Comparison of ENCODE assay signal across 8 mouse cellular contexts in the genomic region with DNA sequence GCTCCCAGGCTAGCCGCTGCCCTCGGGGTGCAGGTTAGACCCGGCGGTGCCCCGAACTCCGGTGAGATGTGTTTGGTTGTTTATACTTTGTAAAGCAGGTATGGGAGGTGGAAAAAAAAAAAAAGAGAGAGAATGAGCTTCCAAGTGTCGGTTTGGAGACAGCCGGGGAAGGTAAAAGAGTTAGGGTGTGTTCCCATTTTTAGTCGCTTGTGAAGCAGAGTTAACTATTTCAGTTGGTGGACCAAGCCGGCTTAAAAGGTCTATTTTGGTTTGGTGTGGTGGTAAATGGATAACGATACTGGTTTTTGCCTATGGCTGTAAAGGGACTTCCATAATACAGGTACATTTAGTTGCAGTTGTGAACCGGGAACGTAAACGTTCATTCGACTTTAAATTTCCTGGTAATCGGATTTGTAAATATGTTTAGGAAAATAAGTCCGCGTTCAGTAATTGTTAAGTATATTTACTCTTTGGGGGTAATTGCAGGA. TPM values are rescaled to one million over a fixed set of nuclear protein-coding genes. Genes with fewer than 3 reads are reported as not detected.
DNase-seq lines count a peak whose midpoint lies in the region; ATAC-seq lines count a peak whose summit lies in the region.

No protein-coding gene starts in this region.

- H3K27me3 ChIP-seq in lung, embryonic 15.5 days: no peaks in the 10 kb centered on the region
- H3K27me3 ChIP-seq in embryonic facial prominence, embryonic 11.5 days (ENCODE audit: control insufficient read depth, insufficient read depth, low read length): no peaks in the 10 kb centered on the region
- no peaks in the 10 kb centered on the region for H3K27me3 ChIP-seq in intestine, embryonic 16.5 days (replicated peaks; ENCODE audit: control insufficient read depth, insufficient read depth, low read length)
- H3K27me3 ChIP-seq in neural tube, embryonic 13.5 days: no peaks in the 10 kb centered on the region

- peaks cover 38% of the 10 kb centered on the region for H3K4me1 ChIP-seq in lung, embryonic 15.5 days
- no peaks in the 10 kb centered on the region for H3K4me1 ChIP-seq in embryonic facial prominence, embryonic 11.5 days (ENCODE audit: control insufficient read depth, insufficient read depth, low read length)
- H3K4me1 ChIP-seq in intestine, embryonic 16.5 days (ENCODE audit: control insufficient read depth, insufficient read depth, low read length): peaks cover 23% of the 10 kb centered on the region
- peaks cover 36% of the 10 kb centered on the region for H3K4me1 ChIP-seq in neural tube, embryonic 13.5 days (replicated peaks)

- H3K9ac ChIP-seq in lung, embryonic 15.5 days: peak overlapping the region; percentile 98
- H3K9ac ChIP-seq in embryonic facial prominence, embryonic 11.5 days (replicated peaks; ENCODE audit: low read length): peak overlapping the region; percentile 100
- peak overlapping the region; percentile 100 for H3K9ac ChIP-seq in intestine, embryonic 16.5 days (ENCODE audit: low read depth, low read length)
- peak overlapping the region; percentile 100 for H3K9ac ChIP-seq in neural tube, embryonic 13.5 days

- WGBS in lung, embryonic 15.5 days: under 1% methylated on average over 18 of the region's 18 CpGs
- WGBS in embryonic facial prominence, embryonic 11.5 days: under 1% methylated on average over 18 of the region's 18 CpGs
- under 1% methylated on average over 18 of the region's 18 CpGs for WGBS in intestine, embryonic 16.5 days
- under 1% methylated on average over 18 of the region's 18 CpGs for WGBS in neural tube, embryonic 13.5 days

- peak overlapping the region; percentile 90 for H3K4me3 ChIP-seq in lung, embryonic 15.5 days
- H3K4me3 ChIP-seq in embryonic facial prominence, embryonic 11.5 days (ENCODE audit: low read depth, low read length): peak overlapping the region; percentile 97
- peak overlapping the region; percentile 91 for H3K4me3 ChIP-seq in intestine, embryonic 16.5 days (ENCODE audit: low read length)
- H3K4me3 ChIP-seq in neural tube, embryonic 13.5 days: peak overlapping the region; percentile 88

- peak overlapping the region; percentile 70 for H3K4me2 ChIP-seq in lung, embryonic 15.5 days
- H3K4me2 ChIP-seq in embryonic facial prominence, embryonic 11.5 days (ENCODE audit: low read depth, low read length): peak overlapping the region; percentile 44
- peak overlapping the region; percentile 63 for H3K4me2 ChIP-seq in intestine, embryonic 16.5 days (ENCODE audit: low read depth, low read length)
- peak overlapping the region; percentile 69 for H3K4me2 ChIP-seq in neural tube, embryonic 13.5 days

- H3K36me3 ChIP-seq in lung, embryonic 15.5 days: no peaks in the 10 kb centered on the region
- no peaks in the 10 kb centered on the region for H3K36me3 ChIP-seq in embryonic facial prominence, embryonic 11.5 days (replicated peaks; ENCODE audit: control insufficient read depth, insufficient read depth, low read depth, low read length)
- no peaks in the 10 kb centered on the region for H3K36me3 ChIP-seq in intestine, embryonic 16.5 days (ENCODE audit: control insufficient read depth, insufficient read depth, low read length)
- H3K36me3 ChIP-seq in neural tube, embryonic 13.5 days: no peaks in the 10 kb centered on the region

- intact Hi-C loops in left cerebral cortex, postnatal 4 days (cut with DNase I): no loop called here

- no peak for DNase-seq in lung, postnatal 4 days
- DNase-seq in embryonic facial prominence, embryonic 11.5 days (ENCODE audit: low spot score): no peak
- DNase-seq in thymus, postnatal 10 days (ENCODE audit: low spot score in 2 of 2): no peak
- no peak for DNase-seq in left cerebral cortex, postnatal 4 days
- DNase-seq in right cerebral cortex, postnatal 25 days: no peak

- no peaks in the 10 kb centered on the region for H3K9me3 ChIP-seq in lung, embryonic 15.5 days
- no peaks in the 10 kb centered on the region for H3K9me3 ChIP-seq in embryonic facial prominence, embryonic 11.5 days (replicated peaks; ENCODE audit: control insufficient read depth, low read length)
- H3K9me3 ChIP-seq in intestine, embryonic 16.5 days (ENCODE audit: control insufficient read depth, low read length): peaks cover 3% of the 10 kb centered on the region; the same call in 1 of the 2 replicates
- no peaks in the 10 kb centered on the region for H3K9me3 ChIP-seq in neural tube, embryonic 13.5 days

- ATAC-seq in lung, embryonic 15.5 days (ENCODE audit: borderline replicate concordance, extremely low read depth, low FRiP score, low TSS enrichment): no peak
- no peak for ATAC-seq in embryonic facial prominence, embryonic 11.5 days (replicated peaks; ENCODE audit: insufficient number of reproducible peaks, low FRiP score, low TSS enrichment, low read depth)
- no peak for ATAC-seq in intestine, embryonic 16.5 days
- no peak for ATAC-seq in neural tube, embryonic 13.5 days (ENCODE audit: low read depth)

- H3K27ac ChIP-seq in lung, embryonic 15.5 days: peak overlapping the region; percentile 99
- peak overlapping the region; percentile 100 for H3K27ac ChIP-seq in embryonic facial prominence, embryonic 11.5 days (replicated peaks; ENCODE audit: low read depth, low read length)
- peak overlapping the region; percentile 99 for H3K27ac ChIP-seq in intestine, embryonic 16.5 days (ENCODE audit: low read length)
- peak overlapping the region; percentile 100 for H3K27ac ChIP-seq in neural tube, embryonic 13.5 days (replicated peaks)

RNA-seq across cellular contexts. Expression of a gene that starts 1.4 kb away (rescaled TPM):
- polyA plus RNA-seq in lung, embryonic 15.5 days (2015; fragmentation: Nextera tagmentation; extraction: Ambion mirVana): 50.0 and 50.6 TPM in 2 replicates
- 61.4 and 71.9 TPM in 2 replicates for polyA plus RNA-seq in embryonic facial prominence, embryonic 11.5 days (2014; fragmentation: Nextera tagmentation; extraction: Ambion mirVana)
- 26.6 and 29.5 TPM in 2 replicates for polyA plus RNA-seq in intestine, embryonic 16.5 days (2015; fragmentation: Nextera tagmentation; extraction: Ambion mirVana)
- polyA plus RNA-seq in neural tube, embryonic 13.5 days (2015; fragmentation: Nextera tagmentation; extraction: Ambion mirVana): 60.6 and 69.5 TPM in 2 replicates
- 100 to 1,000 TPM; 119 to 131 TPM for total RNA-seq in left cerebral cortex, postnatal 4 days (2021)

RNA-seq across cellular contexts. Expression of a gene that starts 55.4 kb away (rescaled TPM):
- 13.3 and 14.5 TPM in 2 replicates for polyA plus RNA-seq in lung, embryonic 15.5 days (2015; fragmentation: Nextera tagmentation; extraction: Ambion mirVana)
- polyA plus RNA-seq in embryonic facial prominence, embryonic 11.5 days (2014; fragmentation: Nextera tagmentation; extraction: Ambion mirVana): 3.5 and 4.5 TPM in 2 replicates
- polyA plus RNA-seq in intestine, embryonic 16.5 days (2015; fragmentation: Nextera tagmentation; extraction: Ambion mirVana): 5.5 TPM in 2 replicates
- 2.4 and 3.2 TPM in 2 replicates for polyA plus RNA-seq in neural tube, embryonic 13.5 days (2015; fragmentation: Nextera tagmentation; extraction: Ambion mirVana)
- 10 to 100 TPM; 14.6 to 18.2 TPM for total RNA-seq in left cerebral cortex, postnatal 4 days (2021)
